Mouse (Mus musculus) intestine, embryonic 16.5 days (tissue): Measurements from ENCODE around the gene D10Jhu81e. TPM values are rescaled to one million over a fixed set of nuclear protein-coding genes. Genes with fewer than 3 reads are reported as not detected.

Experiments
- ATAC-seq: fragments of 200-750 bp; cut with Nextera tagmentation; 2 replicates; pipeline ENCODE4 v1.8.0; 2017; ENCODE audit warnings: moderate TSS enrichment, moderate library complexity
- H3K27ac ChIP-seq: fragments of 300-500 bp; sonication (generic); 2 replicates; pipeline ENCODE4 v1.5.1; 2014; ENCODE audit warnings: mild to moderate bottlenecking, low read length
- H3K27me3 ChIP-seq: fragments of 300-500 bp; sonication (generic); replicated peaks from 2 replicates; pipeline ENCODE4 v1.6.1; 2014; ENCODE audit warnings: low read length, control low read depth, mixed read lengths; ENCODE audit not compliant: control insufficient read depth, insufficient read depth
- H3K36me3 ChIP-seq: fragments of 300-500 bp; sonication (generic); 2 replicates; pipeline ENCODE4 v1.6.1; 2014; ENCODE audit warnings: low read length, control low read depth; ENCODE audit not compliant: control insufficient read depth, insufficient read depth
- H3K4me1 ChIP-seq: fragments of 300-500 bp; sonication (generic); 2 replicates; pipeline ENCODE4 v1.6.1; 2014; ENCODE audit warnings: low read length, control low read depth, mixed read lengths; ENCODE audit not compliant: control insufficient read depth, insufficient read depth
- H3K4me2 ChIP-seq: fragments of 300-500 bp; sonication (generic); 2 replicates; pipeline ENCODE4 v1.6.1; 2014; ENCODE audit warnings: low read depth, low read length, control low read depth
- H3K4me3 ChIP-seq: fragments of 300-500 bp; sonication (generic); 2 replicates; pipeline ENCODE4 v1.5.1; 2014; ENCODE audit warnings: mild to moderate bottlenecking, low read length
- H3K9ac ChIP-seq: fragments of 300-500 bp; sonication (generic); 2 replicates; pipeline ENCODE4 v1.6.1; 2014; ENCODE audit warnings: low read depth, low read length
- H3K9me3 ChIP-seq: fragments of 300-500 bp; sonication (generic); 2 replicates; pipeline ENCODE4 v1.6.1; 2016; ENCODE audit warnings: low read length, control low read depth; ENCODE audit not compliant: control insufficient read depth
- WGBS: fragments of 180-500 bp; shearing (Covaris S2); extraction: QIAGEN DNeasy Blood & Tissue Kit; methylation state at CpG from one replicate; pipeline ENCODE4 v1.1.7; 2014; 5-methylcytosine and 5-hydroxymethylcytosine counted together
- polyA plus RNA-seq: library from polyadenylated mRNA; unstranded; fragments of >200 nt; fragmentation: Nextera tagmentation; extraction: Ambion mirVana; gene quantifications from 2 replicates; pipeline ENCODE4 v1.2.1, GENCODE M21; 2015

D10Jhu81e gene
- polyA plus RNA-seq, 1 experiment from 2014 or later = 45.7 TPM

GRCm38 (mm10) chr10:78139572-78140250 lies 29.9 kb downstream of the D10Jhu81e start:
- no peak for ATAC-seq
- H3K27ac ChIP-seq = peak overlapping the region; percentile 85; the same call in 1 of the 2 replicates
- H3K9ac ChIP-seq = no peak overlapping the region
- 0 out of 2 replicates have a peak overlapping the region, but pooled peaks have one; percentile 34 for H3K4me2 ChIP-seq
- no peaks in the 10 kb centered on the region for H3K9me3 ChIP-seq
- WGBS = 66% methylated on average over 11 of the region's 11 CpGs
- H3K4me1 ChIP-seq = peaks cover 35% of the 10 kb centered on the region
- H3K4me3 ChIP-seq = no peak overlapping the region
- H3K27me3 ChIP-seq = no peaks in the 10 kb centered on the region
- no peaks in the 10 kb centered on the region for H3K36me3 ChIP-seq

GRCm38 (mm10) chr10:78138812-78139523 lies 30.6 kb downstream of the D10Jhu81e start:
- 23% methylated on average over 14 of the region's 14 CpGs for WGBS
- peak overlapping the region; percentile 85 for H3K27ac ChIP-seq
- H3K9ac ChIP-seq = peak overlapping the region; percentile 52
- H3K4me2 ChIP-seq = peak overlapping the region; percentile 34; the same call in 1 of the 2 replicates
- H3K4me1 ChIP-seq = peaks cover 34% of the 10 kb centered on the region
- H3K36me3 ChIP-seq = no peaks in the 10 kb centered on the region
- H3K4me3 ChIP-seq = no peak overlapping the region
- ATAC-seq = peak; percentile 44; the same call in 1 of the 2 replicates
- H3K9me3 ChIP-seq = no peaks in the 10 kb centered on the region
- H3K27me3 ChIP-seq = no peaks in the 10 kb centered on the region

- Histone ChIP-seq H3K9ac (no peak overlapping the region), H3K36me3 (no peaks in the 10 kb centered on the region), H3K4me3 (no peak overlapping the region), H3K9me3 (no peaks in the 10 kb centered on the region), H3K27me3 (no peaks in the 10 kb centered on the region), H3K27ac (no peak overlapping the region), H3K4me1 (peaks cover 34% of the 10 kb centered on the region), H3K4me2 (no peak overlapping the region)
- WGBS = 90% methylated on average over 3 of the region's 3 CpGs
- no peak for ATAC-seq
Observed at GRCm38 (mm10) chr10:78137191-78137590, 32.4 kb downstream of the D10Jhu81e start.

- peak overlapping the region; percentile 80 for H3K27ac ChIP-seq
Observed at GRCm38 (mm10) chr10:78135947-78136346, 33.6 kb downstream of the D10Jhu81e start.

GRCm38 (mm10) chr10:78134975-78135798 lies 34.4 kb downstream of the D10Jhu81e start:
- H3K27me3 ChIP-seq = no peaks in the 10 kb centered on the region
- peak overlapping the region; percentile 80 for H3K27ac ChIP-seq
- 5% methylated on average over 14 of the region's 14 CpGs for WGBS
- no peaks in the 10 kb centered on the region for H3K9me3 ChIP-seq
- H3K4me2 ChIP-seq = peak overlapping the region; percentile 39
- H3K4me3 ChIP-seq = no peak overlapping the region
- H3K9ac ChIP-seq = peak overlapping the region; percentile 52; the same call in 1 of the 2 replicates
- H3K36me3 ChIP-seq = no peaks in the 10 kb centered on the region
- peaks cover 34% of the 10 kb centered on the region for H3K4me1 ChIP-seq
- peak; percentile 86 for ATAC-seq

More at GRCm38 (mm10) chr10:78135947-78136346, 33.6 kb downstream of the D10Jhu81e start:
- Histone ChIP-seq H3K9me3 (no peaks in the 10 kb centered on the region), H3K36me3 (no peaks in the 10 kb centered on the region), H3K9ac (no peak overlapping the region), H3K4me2 (no peak overlapping the region), H3K4me1 (peaks cover 34% of the 10 kb centered on the region), H3K4me3 (no peak overlapping the region), H3K27me3 (no peaks in the 10 kb centered on the region)
- peak; percentile 0; the same call in 1 of the 2 replicates for ATAC-seq
- 73% methylated on average over 5 of the region's 5 CpGs for WGBS

GRCm38 (mm10) chr10:78134400-78134799 lies 35.2 kb downstream of the D10Jhu81e start:
- no peak overlapping the region for H3K4me2 ChIP-seq
- no peaks in the 10 kb centered on the region for H3K36me3 ChIP-seq
- peak overlapping the region; percentile 80; the same call in 1 of the 2 replicates for H3K27ac ChIP-seq
- WGBS = 58% methylated on average over 4 of the region's 4 CpGs
- no peak overlapping the region for H3K4me3 ChIP-seq
- H3K4me1 ChIP-seq = peaks cover 30% of the 10 kb centered on the region
- H3K9ac ChIP-seq = peak overlapping the region; percentile 23; the same call in 1 of the 2 replicates
- H3K9me3 ChIP-seq = no peaks in the 10 kb centered on the region
- H3K27me3 ChIP-seq = no peaks in the 10 kb centered on the region
- no peak; the same call in 1 of the 2 replicates for ATAC-seq

GRCm38 (mm10) chr10:78129998-78130397 lies 39.6 kb downstream of the D10Jhu81e start:
- Histone ChIP-seq H3K4me3 (no peak overlapping the region), H3K27ac (no peak overlapping the region), H3K4me2 (no peak overlapping the region), H3K36me3 (no peaks in the 10 kb centered on the region), H3K27me3 (no peaks in the 10 kb centered on the region), H3K9ac (no peak overlapping the region), H3K9me3 (no peaks in the 10 kb centered on the region), H3K4me1 (peaks cover 8% of the 10 kb centered on the region)
- 78% methylated on average over 4 of the region's 4 CpGs for WGBS
- no peak for ATAC-seq

GRCm38 (mm10) chr10:78129423-78129822 lies 40.2 kb downstream of the D10Jhu81e start:
- Histone ChIP-seq H3K9ac (no peak overlapping the region), H3K9me3 (no peaks in the 10 kb centered on the region), H3K36me3 (no peaks in the 10 kb centered on the region), H3K4me1 (peaks cover 2% of the 10 kb centered on the region), H3K27ac (no peak overlapping the region), H3K4me2 (no peak overlapping the region), H3K27me3 (no peaks in the 10 kb centered on the region), H3K4me3 (no peak overlapping the region)
- ATAC-seq = no peak
- 52% methylated on average over 11 of the region's 11 CpGs for WGBS

GRCm38 (mm10) chr10:78128647-78129046 lies 40.9 kb downstream of the D10Jhu81e start:
- WGBS = 91% methylated on average over 2 of the region's 2 CpGs
- no peak for ATAC-seq
- H3K4me1 ChIP-seq = no peaks in the 10 kb centered on the region

More at GRCm38 (mm10) chr10:78128647-78129046, 40.9 kb downstream of the D10Jhu81e start:
- H3K9ac ChIP-seq = no peak overlapping the region
- H3K4me3 ChIP-seq = no peak overlapping the region
- no peaks in the 10 kb centered on the region for H3K9me3 ChIP-seq
- H3K36me3 ChIP-seq = no peaks in the 10 kb centered on the region
- H3K4me2 ChIP-seq = no peak overlapping the region
- H3K27ac ChIP-seq = no peak overlapping the region
- no peaks in the 10 kb centered on the region for H3K27me3 ChIP-seq
